Mouse (Mus musculus): ENCODE results near the gene Apba1. TPM values are rescaled to one million over a fixed set of nuclear protein-coding genes. Genes with fewer than 3 reads are reported as not detected.

Gene Apba1
- polyA plus RNA-seq, 1 experiment = 82.0 TPM

DNA sequence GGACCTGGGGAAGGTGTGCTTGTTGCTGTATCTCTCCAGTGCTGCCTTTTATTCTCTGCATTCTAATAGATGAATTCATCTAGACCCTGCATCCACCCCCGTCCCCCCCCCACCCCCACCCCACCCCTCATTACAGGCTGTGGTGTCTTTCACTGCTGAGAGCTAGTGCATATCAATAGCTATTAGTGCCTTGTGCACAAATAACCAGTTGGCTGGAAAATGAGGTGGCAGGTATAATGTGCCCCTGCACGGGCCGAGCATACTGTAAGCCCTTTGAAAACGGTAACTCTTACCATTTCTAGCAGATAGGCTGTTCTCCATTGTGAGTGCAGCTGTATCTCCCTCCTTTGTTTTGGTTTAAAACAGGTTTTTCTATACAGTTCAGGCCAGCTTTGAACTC lies 146.2 kb downstream of the Apba1 start:
- TF ChIP-seq POLR2A (IDR thresholded peaks at IDR 0.05; ENCODE audit: extremely low read depth, insufficient read depth, low read length) (no peak), CTCF (IDR thresholded peaks at IDR 0.05; ENCODE audit: extremely low read depth, insufficient read depth, low read length) (no peak)
- H3K4me1 ChIP-seq (ENCODE audit: control insufficient read depth, insufficient read depth, low read length) = peaks cover 5% of the 10 kb centered on the region
- H3K4me3 ChIP-seq (ENCODE audit: insufficient read depth, low read length) = no peak overlapping the region

DNA sequence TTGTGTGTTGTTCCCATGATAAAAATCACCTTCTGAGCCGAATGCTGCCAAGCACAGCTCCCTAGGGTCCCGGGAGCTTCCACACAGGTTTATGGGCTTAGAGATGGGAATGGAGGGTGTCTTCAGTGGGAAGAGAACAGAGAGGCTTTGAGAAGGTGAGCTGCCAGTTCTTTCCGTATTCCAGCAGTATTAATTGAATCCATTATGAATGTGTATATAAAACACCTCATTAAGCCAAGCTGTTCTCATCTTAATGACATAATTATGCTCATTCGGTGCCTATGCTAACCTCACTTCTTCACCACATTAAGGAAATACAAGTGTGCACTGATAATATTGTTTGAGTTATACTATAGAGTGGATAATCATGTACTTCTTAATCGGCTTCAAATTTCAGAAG lies 147.1 kb downstream of the Apba1 start:
- TF ChIP-seq CTCF (IDR thresholded peaks at IDR 0.05; ENCODE audit: extremely low read depth, insufficient read depth, low read length) (no peak), POLR2A (IDR thresholded peaks at IDR 0.05; ENCODE audit: extremely low read depth, insufficient read depth, low read length) (no peak)
- Histone ChIP-seq H3K27ac (ENCODE audit: insufficient read depth, low read length) (no peak overlapping the region), H3K4me3 (ENCODE audit: insufficient read depth, low read length) (no peak overlapping the region), H3K4me1 (ENCODE audit: control insufficient read depth, insufficient read depth, low read length) (peaks cover 6% of the 10 kb centered on the region)

More for the DNA sequence above, 146.2 kb downstream of the Apba1 start:
- H3K27ac ChIP-seq (ENCODE audit: insufficient read depth, low read length) = no peak overlapping the region

DNA sequence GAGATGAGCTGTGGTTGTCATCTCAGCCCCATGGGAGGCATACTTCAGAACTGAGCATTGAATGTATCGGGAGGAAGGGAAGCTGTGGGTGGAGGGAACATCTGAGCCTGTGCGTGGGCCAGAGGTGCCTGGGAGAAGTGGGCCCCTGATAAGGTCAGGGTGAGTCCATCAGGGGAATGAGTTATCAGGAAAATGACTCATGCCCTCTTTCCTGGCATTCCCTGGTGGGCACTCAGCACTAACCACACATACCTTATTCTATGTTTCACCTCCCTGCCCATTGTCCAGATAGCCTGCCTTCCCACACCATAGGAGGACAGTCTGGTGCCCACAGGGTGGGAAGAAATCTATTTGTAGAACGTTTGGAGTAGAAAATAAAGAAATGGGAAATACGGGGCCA lies 151.7 kb downstream of the Apba1 start:
- H3K4me1 ChIP-seq (ENCODE audit: control insufficient read depth, insufficient read depth, low read length) = peaks cover 3% of the 10 kb centered on the region; the same call in 1 of the 2 replicates
- TF ChIP-seq CTCF (IDR thresholded peaks at IDR 0.05; ENCODE audit: extremely low read depth, insufficient read depth, low read length) = no peak
- TF ChIP-seq POLR2A (IDR thresholded peaks at IDR 0.05; ENCODE audit: extremely low read depth, insufficient read depth, low read length) = no peak
- H3K4me3 ChIP-seq (ENCODE audit: insufficient read depth, low read length) = no peak overlapping the region
- H3K27ac ChIP-seq (ENCODE audit: insufficient read depth, low read length) = no peak overlapping the region

DNA sequence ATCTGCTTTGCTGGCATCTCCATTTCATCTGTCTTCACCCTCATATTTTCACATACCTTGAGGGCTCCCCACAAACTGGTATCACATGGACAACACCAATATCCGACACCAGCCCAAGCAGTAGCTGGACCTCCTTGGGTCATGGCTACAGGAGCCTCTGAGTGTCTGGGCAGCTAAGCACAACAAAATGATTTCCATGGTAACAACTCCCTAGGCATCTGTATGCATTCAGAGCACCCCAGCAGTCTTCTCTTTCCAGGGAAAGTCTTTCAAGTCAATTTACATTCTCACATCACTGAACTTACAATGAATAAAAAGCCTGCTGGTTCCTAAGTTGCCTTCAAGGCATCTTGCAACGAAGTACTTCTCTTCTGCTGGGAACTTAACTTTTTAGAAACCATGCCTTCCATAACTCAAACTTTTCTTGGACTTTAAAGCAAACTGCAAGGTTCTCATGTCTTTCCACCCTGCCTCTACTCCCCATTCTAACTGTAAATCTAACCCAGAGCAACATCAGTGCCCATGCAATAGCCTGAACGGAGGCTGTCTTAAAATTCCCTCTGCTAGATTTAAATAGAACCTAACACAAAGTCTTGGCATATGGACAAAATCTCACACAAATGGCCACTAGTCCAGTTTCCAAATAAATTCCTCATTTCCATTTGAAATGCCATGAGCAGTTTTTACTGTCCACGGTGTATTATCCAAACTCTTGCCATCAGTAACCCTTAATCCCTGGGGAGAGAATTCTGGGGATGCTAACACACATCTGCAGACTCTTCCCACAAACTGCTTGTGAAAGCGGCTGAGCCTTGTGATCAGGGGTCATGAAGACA lies 160.9 kb downstream of the Apba1 start:
- H3K27ac ChIP-seq (ENCODE audit: insufficient read depth, low read length) = 0 out of 2 replicates have a peak overlapping the region, but pooled peaks have one; percentile 10
- no peak for TF ChIP-seq CTCF (IDR thresholded peaks at IDR 0.05; ENCODE audit: extremely low read depth, insufficient read depth, low read length)

DNA sequence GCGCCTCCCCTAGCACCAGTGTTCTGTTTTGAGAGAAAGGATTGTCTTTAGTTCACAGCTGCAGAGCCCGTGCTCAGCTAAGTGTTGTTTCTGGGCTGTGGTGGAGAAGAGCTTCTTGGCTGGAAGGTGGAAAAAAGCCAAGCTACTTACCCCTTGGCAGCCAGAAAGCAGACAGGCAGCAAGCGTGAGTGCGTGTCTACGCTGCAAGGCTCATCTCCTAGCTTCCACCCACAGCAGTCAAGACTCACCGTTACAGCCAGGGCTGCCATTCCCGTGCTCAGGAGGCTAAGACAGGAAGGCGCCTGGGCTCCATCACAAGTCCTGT lies 161.5 kb downstream of the Apba1 start:
- TF ChIP-seq POLR2A (IDR thresholded peaks at IDR 0.05; ENCODE audit: extremely low read depth, insufficient read depth, low read length) (no peak), CTCF (IDR thresholded peaks at IDR 0.05; ENCODE audit: extremely low read depth, insufficient read depth, low read length) (no peak)
- Histone ChIP-seq H3K27ac (ENCODE audit: insufficient read depth, low read length) (0 out of 2 replicates have a peak overlapping the region, but pooled peaks have one; percentile 10), H3K4me1 (ENCODE audit: control insufficient read depth, insufficient read depth, low read length) (peaks cover 14% of the 10 kb centered on the region), H3K4me3 (ENCODE audit: insufficient read depth, low read length) (no peak overlapping the region)

More for the DNA sequence above, 160.9 kb downstream of the Apba1 start:
- Histone ChIP-seq H3K4me3 (ENCODE audit: insufficient read depth, low read length) (no peak overlapping the region), H3K4me1 (ENCODE audit: control insufficient read depth, insufficient read depth, low read length) (peaks cover 14% of the 10 kb centered on the region)

DNA sequence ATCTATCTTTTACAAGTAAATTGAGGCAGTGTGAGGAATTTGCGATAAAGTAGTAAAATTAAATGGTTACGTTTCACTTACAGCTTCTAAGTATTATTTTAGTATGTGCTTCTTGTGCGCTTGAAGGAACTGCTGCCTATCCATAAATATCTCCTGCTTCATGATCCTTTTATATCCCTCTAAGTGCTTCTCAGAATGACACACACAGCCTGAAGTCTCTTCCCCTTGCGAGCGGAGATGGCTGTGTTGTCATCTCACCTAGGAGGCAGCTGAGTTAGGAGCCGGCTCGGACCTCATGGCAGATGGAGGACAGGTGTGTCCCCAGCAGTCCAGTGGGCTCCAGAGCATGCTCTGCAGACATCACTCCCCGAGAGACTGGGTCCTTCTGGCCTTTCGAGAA lies 163.9 kb downstream of the Apba1 start:
- Histone ChIP-seq H3K27ac (ENCODE audit: insufficient read depth, low read length) (0 out of 2 replicates have a peak overlapping the region, but pooled peaks have one; percentile 24), H3K4me3 (ENCODE audit: insufficient read depth, low read length) (no peak overlapping the region), H3K4me1 (ENCODE audit: control insufficient read depth, insufficient read depth, low read length) (peaks cover 14% of the 10 kb centered on the region)
- TF ChIP-seq CTCF (IDR thresholded peaks at IDR 0.05; ENCODE audit: extremely low read depth, insufficient read depth, low read length) (no peak), POLR2A (IDR thresholded peaks at IDR 0.05; ENCODE audit: extremely low read depth, insufficient read depth, low read length) (no peak)

DNA sequence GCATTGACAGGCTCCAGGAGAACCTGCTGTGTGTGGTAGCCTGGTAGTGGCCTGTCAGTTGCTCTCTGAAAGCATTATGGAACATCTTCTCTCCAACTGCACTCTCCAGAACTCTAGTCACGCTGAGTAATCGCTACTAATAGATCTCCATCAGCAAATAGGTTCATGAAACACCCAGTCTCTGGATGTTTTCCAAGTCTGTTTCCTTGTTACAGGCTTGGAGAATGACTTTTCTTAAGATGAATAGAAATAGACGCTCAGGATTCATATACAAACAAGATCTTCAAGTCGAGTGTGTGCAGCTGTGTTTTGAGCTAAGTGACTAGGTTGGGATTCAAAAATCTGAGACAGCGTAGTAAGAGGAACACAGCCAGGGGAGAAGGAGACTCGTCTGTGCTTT lies 165.4 kb downstream of the Apba1 start:
- Histone ChIP-seq H3K4me3 (ENCODE audit: insufficient read depth, low read length) (no peak overlapping the region), H3K4me1 (ENCODE audit: control insufficient read depth, insufficient read depth, low read length) (peaks cover 14% of the 10 kb centered on the region), H3K27ac (ENCODE audit: insufficient read depth, low read length) (no peak overlapping the region)
- TF ChIP-seq CTCF (IDR thresholded peaks at IDR 0.05; ENCODE audit: extremely low read depth, insufficient read depth, low read length) (no peak), POLR2A (IDR thresholded peaks at IDR 0.05; ENCODE audit: extremely low read depth, insufficient read depth, low read length) (no peak)

DNA sequence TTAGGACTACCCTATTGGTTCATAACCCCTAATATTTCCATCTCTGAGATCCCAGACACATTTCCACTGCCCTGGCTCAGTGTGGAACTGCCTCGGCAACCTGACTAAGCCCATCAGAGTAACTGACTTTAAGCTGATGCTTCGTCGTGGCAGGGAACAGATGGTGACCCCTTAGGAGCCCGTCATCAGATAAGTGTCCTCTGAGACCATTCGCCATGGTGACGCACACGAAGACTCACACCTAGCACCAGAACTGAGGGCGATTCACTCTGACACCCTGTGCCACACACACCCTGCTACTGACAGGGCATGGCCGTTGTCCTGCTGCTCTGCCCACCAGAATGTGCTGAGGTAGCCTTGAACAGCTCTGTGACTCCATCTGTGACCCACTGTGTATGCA lies 166.1 kb downstream of the Apba1 start:
- Histone ChIP-seq H3K4me3 (ENCODE audit: insufficient read depth, low read length) (no peak overlapping the region), H3K4me1 (ENCODE audit: control insufficient read depth, insufficient read depth, low read length) (peaks cover 12% of the 10 kb centered on the region), H3K27ac (ENCODE audit: insufficient read depth, low read length) (no peak overlapping the region)
- TF ChIP-seq CTCF (IDR thresholded peaks at IDR 0.05; ENCODE audit: extremely low read depth, insufficient read depth, low read length) (no peak), POLR2A (IDR thresholded peaks at IDR 0.05; ENCODE audit: extremely low read depth, insufficient read depth, low read length) (no peak)

DNA sequence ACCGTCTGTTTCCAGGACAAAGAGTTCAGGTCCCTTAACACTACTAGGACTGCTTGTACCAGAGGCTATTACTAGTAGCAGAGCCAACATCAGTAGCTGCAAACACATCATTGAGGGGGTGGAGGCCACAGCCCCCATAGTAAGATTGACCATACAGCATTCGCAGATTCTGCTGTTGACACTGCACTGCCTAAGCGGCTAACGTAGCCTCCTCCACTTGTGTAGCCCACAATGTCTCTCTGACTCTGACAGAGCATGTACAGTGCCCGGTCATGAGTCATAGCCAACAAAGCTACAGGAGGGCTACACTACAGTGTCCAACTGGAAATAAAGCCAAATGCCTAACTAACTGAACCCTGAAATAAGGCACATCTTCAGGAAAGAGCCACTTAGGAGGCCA lies 166.9 kb downstream of the Apba1 start:
- Histone ChIP-seq H3K4me1 (ENCODE audit: control insufficient read depth, insufficient read depth, low read length) (peaks cover 10% of the 10 kb centered on the region), H3K4me3 (ENCODE audit: insufficient read depth, low read length) (no peak overlapping the region), H3K27ac (ENCODE audit: insufficient read depth, low read length) (no peak overlapping the region)
- TF ChIP-seq CTCF (IDR thresholded peaks at IDR 0.05; ENCODE audit: extremely low read depth, insufficient read depth, low read length) = no peak
- TF ChIP-seq POLR2A (IDR thresholded peaks at IDR 0.05; ENCODE audit: extremely low read depth, insufficient read depth, low read length) = no peak

DNA sequence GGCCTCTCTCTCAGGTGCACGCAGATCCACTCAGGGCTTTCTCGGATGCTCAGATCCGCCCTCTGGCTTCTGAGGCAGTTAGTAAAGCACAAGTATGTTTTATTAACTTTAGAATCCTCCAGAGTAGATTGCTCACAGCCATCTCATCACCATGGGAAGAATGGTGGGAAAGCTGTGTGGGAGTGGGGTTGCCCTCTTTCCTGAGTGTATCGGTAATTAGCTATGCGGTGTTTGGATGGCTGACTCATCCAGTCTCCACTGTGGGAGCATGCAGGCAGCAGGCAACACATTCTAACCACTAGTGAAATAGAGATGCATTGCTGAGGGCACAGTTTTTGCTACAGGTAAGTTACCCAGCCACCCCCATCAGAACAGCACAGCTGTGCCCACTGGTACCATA lies 172.1 kb downstream of the Apba1 start:
- Histone ChIP-seq H3K4me1 (ENCODE audit: control insufficient read depth, insufficient read depth, low read length) (no peaks in the 10 kb centered on the region), H3K27ac (ENCODE audit: insufficient read depth, low read length) (no peak overlapping the region), H3K4me3 (ENCODE audit: insufficient read depth, low read length) (no peak overlapping the region)
- no peak for TF ChIP-seq POLR2A (IDR thresholded peaks at IDR 0.05; ENCODE audit: extremely low read depth, insufficient read depth, low read length)
- no peak for TF ChIP-seq CTCF (IDR thresholded peaks at IDR 0.05; ENCODE audit: extremely low read depth, insufficient read depth, low read length)

Measured in cortical plate, adult 2 months (tissue).